Mouse (Mus musculus): ENCODE measurements around the gene Dbndd2. TPM values are rescaled to one million over a fixed set of nuclear protein-coding genes. Genes with fewer than 3 reads are reported as not detected.

Gene Dbndd2
- total and polyA plus RNA-seq, 3 experiments = 5.5 to 22.3 (median 11.7) TPM

DNA sequence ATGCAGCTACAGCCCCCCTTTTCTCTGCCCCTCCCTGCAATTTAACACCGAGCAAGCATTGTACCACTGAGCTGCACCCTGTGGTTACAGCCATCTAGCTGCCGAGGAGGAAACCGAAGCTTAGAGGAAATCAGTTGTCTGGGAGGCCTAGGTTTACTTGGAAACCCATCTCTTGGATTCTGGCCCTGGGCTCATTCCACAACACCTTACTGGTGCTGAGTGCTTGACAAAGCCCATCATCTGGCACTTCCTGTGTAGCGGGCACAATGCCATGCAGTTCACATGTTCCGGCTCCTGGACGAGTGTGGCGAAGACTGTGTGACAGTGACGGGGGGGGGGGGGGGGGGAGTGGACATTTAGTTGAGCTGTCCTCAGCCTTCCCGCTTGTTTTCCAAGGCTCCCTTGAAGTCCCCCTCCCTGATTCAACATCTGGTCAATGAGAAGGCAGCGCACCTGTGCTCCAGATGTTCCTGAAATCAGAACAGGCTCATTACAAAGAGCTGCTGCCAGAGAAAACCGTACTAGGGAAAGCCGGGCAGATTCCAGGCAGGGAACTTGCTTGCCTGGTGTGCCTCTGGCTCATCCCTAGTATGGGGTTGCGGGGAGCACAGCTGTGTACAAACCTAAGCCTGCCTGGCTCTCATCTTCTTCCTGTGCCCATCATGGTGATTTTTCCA lies 33.8 kb upstream of the Dbndd2 start:
- TF ChIP-seq TAL1 (conservative IDR thresholded peaks at IDR 0.05; ENCODE audit: low read depth, low read length) = no peak
- no peak for TF ChIP-seq GATA1 (IDR thresholded peaks at IDR 0.05; ENCODE audit: borderline replicate concordance, low read length)
- no peak for TF ChIP-seq GATA2 (IDR thresholded peaks at IDR 0.05; ENCODE audit: borderline replicate concordance, low read depth, low read length)
- TF ChIP-seq POLR2AphosphoS5 (IDR thresholded peaks at IDR 0.05; ENCODE audit: insufficient replicate concordance, low read depth, low read length) = no peak
- no peak for TF ChIP-seq CTCF (IDR thresholded peaks at IDR 0.05; ENCODE audit: low read depth, low read length)
- peaks cover 20% of the 10 kb centered on the region for H3K27me3 ChIP-seq (ENCODE audit: insufficient read depth, low read length)
- no peaks in the 10 kb centered on the region for H3K36me3 ChIP-seq (replicated peaks)
- no peaks in the 10 kb centered on the region for H3K9me3 ChIP-seq (replicated peaks)
- no peaks in the 10 kb centered on the region for H3K4me1 ChIP-seq (ENCODE audit: insufficient read depth, low read depth, low read length)
- no peak for DNase-seq (ENCODE audit: low spot score)
- no peak for ATAC-seq (ENCODE audit: extremely low read depth, insufficient number of reproducible peaks, low FRiP score, poor library complexity, severe bottlenecking)
- H3K4me3 ChIP-seq (ENCODE audit: low read depth, low read length) = no peak overlapping the region

DNA sequence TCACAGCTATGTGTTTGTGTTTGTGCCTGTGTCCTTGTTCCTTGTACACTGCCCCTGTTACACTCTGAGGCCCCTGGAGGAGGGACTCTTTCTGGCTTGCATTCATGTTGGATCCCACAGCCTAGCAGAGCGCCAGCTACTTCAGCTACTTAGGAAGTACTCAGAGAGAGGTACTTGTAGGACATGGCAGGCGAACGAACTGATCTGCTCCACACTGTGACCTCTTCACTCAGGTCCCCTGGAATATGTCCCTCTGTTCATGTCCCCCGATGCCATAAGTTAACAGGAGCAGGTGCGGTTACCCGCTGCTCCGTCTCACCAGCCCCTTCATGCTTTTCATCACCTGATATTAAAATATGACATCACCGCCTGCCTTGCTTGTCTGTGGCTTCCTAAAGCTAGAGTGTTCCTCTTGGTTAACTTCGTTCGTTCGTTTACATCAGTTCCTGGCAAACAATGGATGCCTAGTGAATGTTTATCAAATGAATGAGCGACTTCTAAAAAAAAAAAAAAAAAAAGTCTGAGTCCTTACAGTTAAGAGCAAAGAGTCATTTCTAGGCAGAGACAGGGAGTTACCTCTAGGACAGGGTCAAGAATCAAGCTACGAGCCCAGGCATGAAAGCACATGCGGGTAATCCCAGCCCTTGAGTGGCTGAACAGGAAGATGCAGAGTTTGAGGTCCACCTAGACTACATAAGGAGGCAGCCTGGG lies 32.7 kb upstream of the Dbndd2 start:
- TF ChIP-seq POLR2AphosphoS5 (IDR thresholded peaks at IDR 0.05; ENCODE audit: insufficient replicate concordance, low read depth, low read length) = no peak
- TF ChIP-seq GATA1 (IDR thresholded peaks at IDR 0.05; ENCODE audit: borderline replicate concordance, low read length) = no peak
- TF ChIP-seq TAL1 (conservative IDR thresholded peaks at IDR 0.05; ENCODE audit: low read depth, low read length) = no peak
- TF ChIP-seq CTCF (IDR thresholded peaks at IDR 0.05; ENCODE audit: low read depth, low read length) = no peak
- TF ChIP-seq GATA2 (IDR thresholded peaks at IDR 0.05; ENCODE audit: borderline replicate concordance, low read depth, low read length) = no peak
- H3K27me3 ChIP-seq (ENCODE audit: insufficient read depth, low read length) = peaks cover 20% of the 10 kb centered on the region
- DNase-seq (ENCODE audit: low spot score) (no peak), ATAC-seq (ENCODE audit: extremely low read depth, insufficient number of reproducible peaks, low FRiP score, poor library complexity, severe bottlenecking) (no peak)
- no peaks in the 10 kb centered on the region for H3K36me3 ChIP-seq (replicated peaks)
- H3K4me1 ChIP-seq (ENCODE audit: insufficient read depth, low read depth, low read length) = no peaks in the 10 kb centered on the region
- H3K9me3 ChIP-seq (replicated peaks) = no peaks in the 10 kb centered on the region
- no peak overlapping the region for H3K4me3 ChIP-seq (ENCODE audit: low read depth, low read length)

DNA sequence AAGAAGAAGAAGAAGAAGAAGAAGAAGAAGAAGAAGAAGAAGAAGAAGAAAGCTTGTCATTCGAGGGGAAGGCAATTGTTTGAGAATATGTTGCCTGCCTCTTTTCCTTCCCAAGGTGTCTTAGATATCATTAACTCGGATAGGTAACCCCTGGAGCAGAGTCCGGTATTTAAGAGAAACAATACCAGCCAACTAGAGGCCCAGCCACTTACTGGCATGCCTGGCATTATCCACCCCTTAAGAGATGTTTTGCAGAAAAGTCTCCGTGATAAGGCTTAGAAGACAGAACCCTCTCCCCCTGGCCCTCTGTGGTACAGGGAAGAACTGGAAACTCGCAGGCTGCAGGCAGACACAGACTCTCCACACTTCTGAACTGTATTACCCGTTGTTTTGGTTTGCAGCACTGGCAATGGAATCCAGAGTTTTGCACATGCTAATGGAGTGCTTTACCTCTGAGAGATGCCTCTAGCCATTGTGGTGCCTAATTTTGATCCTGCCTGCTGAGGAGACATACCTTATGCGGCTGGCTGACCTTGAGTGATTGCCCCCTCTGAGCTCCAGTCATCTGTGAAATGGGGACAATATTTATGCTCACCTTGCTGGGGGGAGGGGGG lies 31.9 kb upstream of the Dbndd2 start:
- DNase-seq (ENCODE audit: low spot score) (no peak), ATAC-seq (ENCODE audit: extremely low read depth, insufficient number of reproducible peaks, low FRiP score, poor library complexity, severe bottlenecking) (no peak)
- no peaks in the 10 kb centered on the region for H3K9me3 ChIP-seq (replicated peaks)
- no peak for TF ChIP-seq GATA1 (IDR thresholded peaks at IDR 0.05; ENCODE audit: borderline replicate concordance, low read length)
- no peak for TF ChIP-seq GATA2 (IDR thresholded peaks at IDR 0.05; ENCODE audit: borderline replicate concordance, low read depth, low read length)
- no peak for TF ChIP-seq POLR2AphosphoS5 (IDR thresholded peaks at IDR 0.05; ENCODE audit: insufficient replicate concordance, low read depth, low read length)
- TF ChIP-seq TAL1 (conservative IDR thresholded peaks at IDR 0.05; ENCODE audit: low read depth, low read length) = no peak
- no peak for TF ChIP-seq CTCF (IDR thresholded peaks at IDR 0.05; ENCODE audit: low read depth, low read length)
- H3K36me3 ChIP-seq (replicated peaks) = no peaks in the 10 kb centered on the region
- H3K4me3 ChIP-seq (ENCODE audit: low read depth, low read length) = no peak overlapping the region
- H3K4me1 ChIP-seq (ENCODE audit: insufficient read depth, low read depth, low read length) = no peaks in the 10 kb centered on the region
- peaks cover 20% of the 10 kb centered on the region for H3K27me3 ChIP-seq (ENCODE audit: insufficient read depth, low read length)

DNA sequence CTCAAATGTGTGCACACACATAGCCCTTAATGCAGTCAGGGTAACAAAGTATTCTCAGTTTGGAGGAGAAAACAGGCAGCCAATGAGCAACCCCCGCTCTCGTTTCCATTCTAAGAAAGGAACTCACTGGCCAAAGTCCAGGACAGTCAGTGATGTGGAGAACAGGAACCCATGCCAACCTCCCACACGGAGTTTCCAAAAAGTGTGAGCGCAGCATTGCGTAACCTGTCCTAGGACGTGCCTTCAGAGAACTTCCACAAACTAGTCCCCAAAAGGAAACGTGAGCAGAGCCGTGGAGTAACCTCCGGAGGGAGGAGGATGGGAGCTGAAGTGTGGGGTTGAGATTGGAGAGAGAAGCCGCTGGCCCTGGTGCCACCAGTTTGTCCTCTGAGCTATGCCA lies 31.1 kb upstream of the Dbndd2 start:
- Histone ChIP-seq H3K9me3 (replicated peaks) (no peaks in the 10 kb centered on the region), H3K4me1 (ENCODE audit: insufficient read depth, low read depth, low read length) (no peaks in the 10 kb centered on the region), H3K36me3 (replicated peaks) (no peaks in the 10 kb centered on the region), H3K27me3 (ENCODE audit: insufficient read depth, low read length) (peaks cover 20% of the 10 kb centered on the region), H3K4me3 (ENCODE audit: low read depth, low read length) (no peak overlapping the region)
- TF ChIP-seq GATA1 (IDR thresholded peaks at IDR 0.05; ENCODE audit: borderline replicate concordance, low read length) (no peak), POLR2AphosphoS5 (IDR thresholded peaks at IDR 0.05; ENCODE audit: insufficient replicate concordance, low read depth, low read length) (no peak), CTCF (IDR thresholded peaks at IDR 0.05; ENCODE audit: low read depth, low read length) (no peak), GATA2 (IDR thresholded peaks at IDR 0.05; ENCODE audit: borderline replicate concordance, low read depth, low read length) (no peak), TAL1 (conservative IDR thresholded peaks at IDR 0.05; ENCODE audit: low read depth, low read length) (no peak)
- DNase-seq (ENCODE audit: low spot score) (no peak), ATAC-seq (ENCODE audit: extremely low read depth, insufficient number of reproducible peaks, low FRiP score, poor library complexity, severe bottlenecking) (no peak)

DNA sequence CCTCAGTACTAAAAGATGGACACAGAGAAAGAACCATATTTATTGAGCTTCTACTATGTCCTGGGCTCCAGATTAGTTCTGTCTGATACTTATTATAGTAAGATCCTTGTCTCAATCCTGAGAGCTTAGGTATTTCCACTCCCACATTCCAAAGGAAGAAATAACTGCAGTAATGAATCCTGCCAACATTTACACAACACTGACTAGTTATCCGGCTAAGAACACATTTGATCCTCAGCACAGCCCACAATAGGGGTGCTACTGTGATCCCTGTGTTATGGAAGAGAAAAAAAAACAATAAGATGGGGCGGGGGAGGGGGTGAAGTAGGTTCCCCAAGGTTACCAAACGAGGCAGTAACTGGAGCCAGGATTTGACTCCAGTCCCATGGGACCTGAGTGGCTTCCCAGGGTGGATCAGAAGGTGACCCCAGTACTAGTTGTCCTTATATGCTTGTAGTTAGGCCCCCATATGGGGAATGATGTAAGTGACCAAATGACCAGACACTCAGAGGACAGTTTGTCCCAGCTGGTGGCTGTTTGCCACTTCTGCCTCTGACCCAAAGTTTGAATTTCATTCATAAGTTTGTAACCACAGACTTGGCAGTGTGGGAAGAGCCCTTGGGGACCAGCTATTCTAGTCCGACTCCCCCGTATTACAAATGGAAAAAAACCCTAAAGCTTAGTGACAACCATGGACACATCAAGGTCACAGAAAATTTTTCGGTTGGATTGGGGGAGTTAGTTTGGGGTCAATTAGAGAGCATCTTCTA lies 30.3 kb upstream of the Dbndd2 start:
- DNase-seq (ENCODE audit: low spot score) (no peak), ATAC-seq (ENCODE audit: extremely low read depth, insufficient number of reproducible peaks, low FRiP score, poor library complexity, severe bottlenecking) (no peak)
- no peaks in the 10 kb centered on the region for H3K36me3 ChIP-seq (replicated peaks)
- no peaks in the 10 kb centered on the region for H3K9me3 ChIP-seq (replicated peaks)
- H3K4me1 ChIP-seq (ENCODE audit: insufficient read depth, low read depth, low read length) = no peaks in the 10 kb centered on the region
- H3K27me3 ChIP-seq (ENCODE audit: insufficient read depth, low read length) = peaks cover 20% of the 10 kb centered on the region
- no peak overlapping the region for H3K4me3 ChIP-seq (ENCODE audit: low read depth, low read length)
- TF ChIP-seq POLR2AphosphoS5 (IDR thresholded peaks at IDR 0.05; ENCODE audit: insufficient replicate concordance, low read depth, low read length) (no peak), TAL1 (conservative IDR thresholded peaks at IDR 0.05; ENCODE audit: low read depth, low read length) (no peak)

DNA sequence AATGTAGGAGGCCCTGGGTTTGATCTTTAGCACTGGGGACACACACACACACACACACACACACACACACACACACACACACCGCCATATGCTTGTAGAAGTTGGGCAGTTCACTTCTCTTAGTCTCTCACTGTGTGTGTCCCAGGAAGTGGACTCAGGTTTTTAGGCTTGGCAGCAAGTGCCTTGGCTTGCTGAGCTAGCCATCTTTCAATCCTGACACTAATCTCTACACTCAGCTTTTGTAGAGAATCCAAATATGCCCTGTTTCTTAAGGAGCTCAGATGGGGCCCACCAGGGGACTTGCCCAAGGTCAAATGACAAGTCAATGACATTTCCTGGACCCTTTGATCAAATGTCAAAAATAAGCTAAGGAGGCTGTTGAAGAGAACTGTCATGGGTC lies 29.5 kb upstream of the Dbndd2 start:
- no peak overlapping the region for H3K4me3 ChIP-seq (ENCODE audit: low read depth, low read length)

More for the DNA sequence above, 29.5 kb upstream of the Dbndd2 start:
- no peaks in the 10 kb centered on the region for H3K36me3 ChIP-seq (replicated peaks)
- ATAC-seq (ENCODE audit: extremely low read depth, insufficient number of reproducible peaks, low FRiP score, poor library complexity, severe bottlenecking) = no peak
- TF ChIP-seq TAL1 (conservative IDR thresholded peaks at IDR 0.05; ENCODE audit: low read depth, low read length) (no peak), POLR2AphosphoS5 (IDR thresholded peaks at IDR 0.05; ENCODE audit: insufficient replicate concordance, low read depth, low read length) (no peak), CTCF (IDR thresholded peaks at IDR 0.05; ENCODE audit: low read depth, low read length) (no peak), GATA1 (IDR thresholded peaks at IDR 0.05; ENCODE audit: borderline replicate concordance, low read length) (no peak), GATA2 (IDR thresholded peaks at IDR 0.05; ENCODE audit: borderline replicate concordance, low read depth, low read length) (no peak)
- DNase-seq (ENCODE audit: low spot score) = no peak
- no peaks in the 10 kb centered on the region for H3K9me3 ChIP-seq (replicated peaks)
- H3K27me3 ChIP-seq (ENCODE audit: insufficient read depth, low read length) = peaks cover 20% of the 10 kb centered on the region
- H3K4me1 ChIP-seq (ENCODE audit: insufficient read depth, low read depth, low read length) = no peaks in the 10 kb centered on the region

All from G1E (cell line).